Mouse (Mus musculus) macrophage (primary cell): ENCODE measurements around the gene Dgkz. TPM values are rescaled to one million over a fixed set of nuclear protein-coding genes. Genes with fewer than 3 reads are reported as not detected.

Experiments
- H3K27ac ChIP-seq: fragments of 350-480 bp; formaldehyde crosslinking; 2 replicates; pipeline ENCODE4 v1.9.0; 2021
- H3K36me3 ChIP-seq: fragments of 350-480 bp; formaldehyde crosslinking; 2 replicates; pipeline ENCODE4 v1.9.0; 2021; ENCODE audit errors: inconsistent target
- H3K4me3 ChIP-seq: fragments of 350-480 bp; formaldehyde crosslinking; 2 replicates; pipeline ENCODE4 v1.9.0; 2021; ENCODE audit errors: inconsistent target
- H3K79me2 ChIP-seq: fragments of 350-480 bp; formaldehyde crosslinking; 2 replicates; pipeline ENCODE4 v1.9.0; 2021; ENCODE audit errors: inconsistent target
- WGBS: methylation state at CpG from one replicate; pipeline ENCODE4 v1.1.7; 2026; ENCODE audit warnings: inconsistent platforms; ENCODE audit not compliant: missing documents; 5-methylcytosine and 5-hydroxymethylcytosine counted together
- polyA plus RNA-seq: library from polyadenylated mRNA; stranded (reverse); fragments of 250-400 nt; gene quantifications from 3 replicates; pipeline ENCODE4 v1.2.4, GENCODE M21; 2018; ENCODE audit warnings: inconsistent platforms

The Dgkz gene
- polyA plus RNA-seq, 1 experiment from 2014 or later = 81.8 TPM

DNA sequence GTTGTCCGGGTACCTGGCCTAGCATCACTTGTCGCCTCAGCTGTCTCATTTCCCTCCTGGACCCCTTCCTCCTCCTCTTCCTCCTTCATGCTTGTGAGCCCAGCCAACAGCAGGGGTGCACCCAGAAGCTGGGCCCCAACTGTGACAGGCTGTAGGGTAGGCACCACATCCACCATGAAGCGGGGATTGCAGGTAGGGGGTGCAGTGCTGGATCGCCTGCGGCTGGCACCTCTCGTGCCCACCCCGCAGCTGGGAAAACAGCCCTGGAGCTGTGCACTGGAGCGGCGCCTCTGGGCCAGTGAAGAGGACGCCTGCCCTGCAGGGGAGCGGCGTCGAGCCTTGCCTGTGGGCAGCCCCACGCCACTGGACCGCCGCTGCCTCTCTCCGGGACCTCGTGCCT lies 30.2 kb downstream of the Dgkz start, which contains the start of gene Gm9821:
TSS of gene Gm9821 (plus strand) at position 221 of the 400 bp plus-strand sequence.
- 94% methylated on average over 18 of the region's 18 CpGs for whole genome bisulfite sequencing
- Histone ChIP-seq H3K36me3 (peaks cover 30% of the 10 kb centered on the region), H3K4me3 (no peak within 1 kb of the TSS), H3K27ac (peak within 1 kb of the TSS; percentile 91), H3K79me2 (peaks cover 96% of the 10 kb centered on the region)

DNA sequence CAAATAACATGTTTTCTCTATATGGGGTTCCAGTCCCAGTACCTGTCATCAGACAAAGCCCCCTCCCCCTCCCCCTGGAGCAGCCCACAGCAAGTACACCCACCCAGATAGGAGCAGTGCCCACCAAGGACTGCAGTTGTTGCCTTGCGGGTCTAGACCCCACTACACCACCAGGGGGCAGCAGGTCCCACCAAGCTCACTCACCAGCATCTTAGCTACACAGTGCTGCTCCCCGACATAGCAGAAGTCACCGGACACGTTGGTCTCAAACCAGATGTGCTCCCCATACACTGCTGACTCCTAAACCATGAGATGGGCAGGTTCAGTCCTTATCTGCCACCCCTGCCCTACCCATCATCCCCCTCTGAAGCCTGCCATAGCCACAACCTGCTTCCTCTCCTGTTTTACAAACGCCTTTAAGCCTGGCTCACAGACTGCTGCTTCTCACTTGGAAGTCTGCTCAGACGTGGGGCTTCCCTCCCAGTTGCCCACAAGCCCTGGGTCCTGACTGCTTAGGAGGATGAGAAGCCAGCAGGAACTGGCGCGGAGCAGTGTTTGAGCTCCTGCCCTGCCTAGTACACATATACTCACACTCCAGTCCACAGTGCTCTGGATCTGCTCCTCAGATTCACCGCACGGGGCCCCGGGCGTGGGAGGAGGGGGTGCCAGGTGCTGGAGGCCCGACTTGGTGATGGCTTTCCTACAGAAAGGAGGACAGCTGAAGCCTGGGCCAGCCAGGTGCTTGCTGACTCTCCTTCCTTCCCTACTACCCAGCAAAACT lies 31.3 kb downstream of the Dgkz start:
- Histone ChIP-seq H3K4me3 (no peak overlapping the region), H3K27ac (no peak overlapping the region), H3K36me3 (peaks cover 42% of the 10 kb centered on the region), H3K79me2 (peaks cover 96% of the 10 kb centered on the region)
- 61% methylated on average over 11 of the region's 13 CpGs for WGBS

DNA sequence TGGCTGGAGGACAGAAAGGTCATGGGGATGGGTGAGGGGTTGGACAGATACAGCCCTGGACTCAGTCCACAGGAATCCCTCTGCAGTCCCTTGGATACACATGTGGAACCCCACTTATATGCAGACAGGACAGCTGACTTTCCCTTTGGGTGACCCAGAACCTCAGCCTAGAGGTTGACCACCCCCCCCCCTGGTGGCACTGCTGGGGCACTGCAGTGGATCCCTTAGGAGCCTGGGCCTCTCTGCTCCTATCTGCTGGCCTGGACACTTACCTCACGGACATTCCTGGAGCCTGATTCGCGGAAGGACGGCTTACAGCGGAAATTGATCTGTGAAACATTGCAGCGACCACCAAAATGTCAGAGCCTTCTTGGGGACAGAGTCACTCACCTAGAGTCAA lies 33.3 kb downstream of the Dgkz start:
- Histone ChIP-seq H3K27ac (no peak overlapping the region), H3K36me3 (peaks cover 62% of the 10 kb centered on the region), H3K4me3 (no peak overlapping the region), H3K79me2 (peaks cover 93% of the 10 kb centered on the region)
- 94% methylated on average over 6 of the region's 6 CpGs for WGBS

DNA sequence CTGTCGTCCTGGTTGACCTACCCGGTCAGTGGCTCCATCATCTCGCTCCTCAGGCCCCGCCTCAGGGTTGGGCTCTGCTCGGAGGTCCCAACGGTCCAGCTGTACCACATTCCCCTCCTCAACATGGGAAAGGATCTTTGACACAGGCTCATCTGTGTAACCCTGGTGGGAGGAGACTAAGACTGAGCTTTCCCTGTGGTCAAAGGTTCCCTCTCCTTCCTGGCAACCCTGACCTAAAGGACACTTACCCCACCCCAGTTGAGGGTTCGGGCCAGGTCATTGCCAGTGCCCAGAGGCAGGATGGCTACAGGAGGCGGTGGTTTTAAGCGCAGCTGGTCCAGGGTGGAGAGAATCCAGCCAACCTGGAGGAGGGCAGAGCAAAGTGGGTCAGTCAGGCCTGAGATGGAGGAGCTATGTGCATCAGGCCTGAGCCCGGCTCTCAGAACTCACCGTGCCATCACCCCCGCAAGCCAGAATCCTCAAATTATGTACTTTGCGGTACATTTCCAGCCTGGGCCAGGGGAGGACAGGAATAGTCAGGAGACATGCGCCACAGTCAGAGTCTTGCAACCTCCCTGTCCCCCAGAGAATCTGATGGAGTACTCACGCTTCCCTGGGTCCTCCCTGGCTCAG lies 36.2 kb downstream of the Dgkz start:
- H3K79me2 ChIP-seq = peaks cover 64% of the 10 kb centered on the region
- WGBS = 96% methylated on average over 15 of the region's 15 CpGs
- H3K27ac ChIP-seq = no peak overlapping the region
- H3K36me3 ChIP-seq = peaks cover 91% of the 10 kb centered on the region
- H3K4me3 ChIP-seq = no peak overlapping the region

DNA sequence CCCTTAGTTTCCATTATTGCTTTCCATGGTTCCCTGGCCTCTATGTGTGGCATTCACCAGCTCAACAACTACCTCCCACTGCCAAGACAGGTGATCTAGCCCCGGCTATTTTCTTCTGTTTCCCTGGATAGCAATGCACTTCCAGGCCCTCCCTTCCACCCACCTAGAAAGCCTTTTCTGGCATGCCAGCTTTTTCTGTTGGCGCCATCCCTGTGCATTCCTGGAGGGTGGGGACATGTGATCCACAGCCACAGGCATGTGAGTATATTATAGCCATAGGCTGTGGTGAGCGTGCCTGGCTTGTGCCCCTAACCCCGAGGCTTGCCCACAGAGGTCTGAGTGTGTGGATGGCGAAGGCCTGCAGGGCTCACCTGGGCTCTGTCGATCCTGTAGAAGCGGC lies 39.5 kb downstream of the Dgkz start:
- H3K79me2 ChIP-seq = peaks cover 31% of the 10 kb centered on the region
- peaks cover 85% of the 10 kb centered on the region for H3K36me3 ChIP-seq
- 95% methylated on average over 7 of the region's 7 CpGs for WGBS
- no peak overlapping the region for H3K27ac ChIP-seq
- H3K4me3 ChIP-seq = no peak overlapping the region

DNA sequence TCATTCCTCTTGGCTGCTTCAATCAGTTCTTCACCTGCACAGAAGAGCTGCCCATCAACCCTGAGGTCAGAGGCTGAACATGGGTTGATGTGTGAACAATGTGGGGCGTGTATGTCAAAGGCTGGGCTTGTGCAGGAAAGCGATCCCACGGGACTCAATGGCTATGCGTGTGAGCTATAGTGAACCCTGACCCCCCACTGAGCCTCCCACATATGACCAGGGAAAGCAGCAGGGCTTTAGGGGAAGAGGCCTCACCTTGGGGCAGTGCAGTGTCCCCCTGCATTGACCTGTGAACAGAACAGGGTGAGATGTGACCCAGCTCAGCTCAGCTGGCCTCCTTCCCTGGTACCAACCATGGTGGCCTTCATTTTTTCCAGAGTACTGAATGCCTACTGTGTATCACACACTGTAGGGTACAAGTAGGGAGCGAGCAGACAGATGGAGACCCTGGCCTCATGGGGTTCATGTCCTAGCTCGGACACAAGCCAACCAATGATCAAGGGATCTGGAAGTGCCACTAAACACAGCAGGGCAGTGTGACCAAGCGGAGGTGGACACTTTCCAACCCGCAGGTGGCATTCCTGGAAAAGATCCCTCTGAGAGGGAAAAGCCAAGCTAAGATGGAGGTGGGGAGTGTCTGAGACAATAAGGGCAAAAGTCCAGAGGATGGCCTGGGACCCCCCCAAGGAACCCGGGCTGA lies 40.7 kb downstream of the Dgkz start:
- Histone ChIP-seq H3K36me3 (peaks cover 73% of the 10 kb centered on the region), H3K79me2 (peaks cover 19% of the 10 kb centered on the region), H3K27ac (no peak overlapping the region), H3K4me3 (no peak overlapping the region)
- 95% methylated on average over 9 of the region's 9 CpGs for WGBS

DNA sequence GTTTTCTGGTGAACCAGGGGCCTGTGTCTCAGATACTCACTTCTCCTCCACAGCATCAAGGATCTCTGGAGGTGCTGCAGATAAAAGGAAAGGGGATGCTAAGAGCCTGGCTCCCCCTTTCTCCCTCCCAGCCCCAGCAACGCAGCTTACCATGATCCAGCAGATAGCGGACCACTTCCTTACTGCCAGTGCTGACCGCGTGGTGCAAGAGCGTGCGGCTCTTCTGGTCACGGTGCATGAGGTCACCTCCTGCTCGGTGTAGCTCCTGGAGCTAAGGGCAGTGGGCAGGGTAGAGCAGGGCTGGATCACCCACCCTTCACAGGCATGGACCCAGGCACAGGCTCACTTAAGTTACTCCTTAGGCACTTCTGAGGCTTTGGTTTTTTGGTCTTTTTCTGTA lies 41.6 kb downstream of the Dgkz start:
- peaks cover 10% of the 10 kb centered on the region; the same call in 1 of the 2 replicates for H3K79me2 ChIP-seq
- H3K27ac ChIP-seq = no peak overlapping the region
- H3K4me3 ChIP-seq = no peak overlapping the region
- H3K36me3 ChIP-seq = peaks cover 63% of the 10 kb centered on the region
- WGBS = 44% methylated on average over 8 of the region's 8 CpGs

DNA sequence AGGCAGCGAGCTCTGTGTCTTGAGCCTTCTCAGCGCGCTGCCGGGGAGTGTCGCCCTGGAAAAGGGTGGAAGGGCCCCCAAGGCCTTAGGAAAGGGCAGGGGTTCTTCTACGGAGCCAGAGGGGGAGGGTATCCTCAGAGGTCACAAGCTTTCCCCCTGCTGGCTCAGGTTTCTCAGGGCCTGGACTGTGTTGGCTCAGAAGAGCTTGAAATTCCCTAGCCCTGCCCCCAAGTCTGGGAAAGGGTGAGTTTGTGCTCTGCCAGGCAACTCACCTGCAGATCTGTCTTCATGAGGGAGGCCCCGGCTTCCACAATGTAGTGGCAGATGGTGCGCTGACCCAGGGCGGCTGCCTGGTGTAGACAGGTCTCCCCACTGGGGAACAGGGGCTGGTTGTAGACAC lies 42.2 kb downstream of the Dgkz start:
- Histone ChIP-seq H3K36me3 (peaks cover 58% of the 10 kb centered on the region), H3K4me3 (no peak overlapping the region), H3K27ac (no peak overlapping the region), H3K79me2 (peaks cover 4% of the 10 kb centered on the region; the same call in 1 of the 2 replicates)
- 91% methylated on average over 9 of the region's 9 CpGs for WGBS

DNA sequence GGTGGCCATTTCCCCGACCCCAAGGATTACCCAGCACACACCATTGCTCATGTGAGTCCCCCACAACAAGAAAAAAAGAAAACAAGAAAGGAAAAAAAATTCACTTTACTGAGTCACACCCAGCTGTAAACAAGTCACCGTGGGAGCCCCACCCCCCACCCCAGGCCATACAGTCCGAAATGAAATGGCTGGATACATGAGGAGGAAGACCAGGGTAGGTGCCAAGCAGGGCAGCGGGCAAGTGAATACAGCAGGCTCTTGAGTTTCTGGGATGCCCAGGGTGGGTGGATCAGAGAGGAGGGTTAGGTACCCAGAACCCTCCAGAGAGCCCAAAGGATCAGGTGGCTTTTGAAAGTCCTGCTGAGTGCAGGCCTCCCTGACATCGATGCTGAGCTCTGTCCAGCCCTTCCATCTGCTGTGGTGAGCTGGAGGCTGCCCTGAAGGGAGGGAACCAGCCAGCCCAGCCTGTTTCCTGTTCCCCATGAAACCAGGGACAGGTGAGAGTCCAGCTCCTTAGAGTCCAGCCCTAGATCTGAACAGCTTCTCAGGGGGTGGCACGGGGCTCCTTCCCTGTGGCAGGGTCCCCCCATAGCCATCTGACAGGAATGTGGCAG lies 42.8 kb downstream of the Dgkz start:
- WGBS = 53% methylated on average over 5 of the region's 6 CpGs
- Histone ChIP-seq H3K36me3 (peaks cover 52% of the 10 kb centered on the region), H3K79me2 (no peaks in the 10 kb centered on the region), H3K27ac (no peak overlapping the region), H3K4me3 (no peak overlapping the region)

DNA sequence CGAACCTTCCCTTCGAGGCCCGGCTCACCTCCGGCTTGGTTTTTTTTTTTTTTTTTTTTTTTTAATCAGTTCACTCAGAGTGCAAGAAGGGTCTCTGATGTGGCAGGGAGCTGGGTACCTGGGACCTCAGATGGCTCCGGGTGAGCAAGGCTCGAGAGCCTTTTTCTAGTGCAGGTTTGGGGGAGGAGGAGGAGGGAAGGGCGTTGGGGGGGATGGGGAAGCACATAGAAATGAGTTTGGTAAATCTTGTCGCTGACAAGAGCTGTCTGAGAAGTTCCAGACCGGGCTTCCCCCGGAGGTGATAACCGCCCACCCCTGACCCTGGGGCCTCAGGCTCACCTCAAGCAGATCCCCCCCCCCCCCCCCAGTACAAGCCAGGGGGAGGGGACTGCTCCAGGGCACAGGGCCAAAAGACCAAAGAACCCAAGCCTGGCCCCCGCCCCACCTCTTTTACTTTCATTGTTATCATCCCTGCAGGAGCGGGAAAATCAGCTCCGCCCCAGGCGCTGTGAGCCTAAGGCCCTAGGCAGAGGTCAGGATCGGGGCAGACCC lies 43.4 kb downstream of the Dgkz start, which contains the start of gene Mdk:
TSS of gene Mdk (minus strand) at position 138 of the 552 bp plus-strand sequence.
- H3K4me3 ChIP-seq = no peak within 1 kb of the TSS
- H3K36me3 ChIP-seq = peaks cover 46% of the 10 kb centered on the region
- 42% methylated on average over 15 of the region's 16 CpGs for WGBS
- no peak within 1 kb of the TSS for H3K27ac ChIP-seq
- no peaks in the 10 kb centered on the region for H3K79me2 ChIP-seq

DNA sequence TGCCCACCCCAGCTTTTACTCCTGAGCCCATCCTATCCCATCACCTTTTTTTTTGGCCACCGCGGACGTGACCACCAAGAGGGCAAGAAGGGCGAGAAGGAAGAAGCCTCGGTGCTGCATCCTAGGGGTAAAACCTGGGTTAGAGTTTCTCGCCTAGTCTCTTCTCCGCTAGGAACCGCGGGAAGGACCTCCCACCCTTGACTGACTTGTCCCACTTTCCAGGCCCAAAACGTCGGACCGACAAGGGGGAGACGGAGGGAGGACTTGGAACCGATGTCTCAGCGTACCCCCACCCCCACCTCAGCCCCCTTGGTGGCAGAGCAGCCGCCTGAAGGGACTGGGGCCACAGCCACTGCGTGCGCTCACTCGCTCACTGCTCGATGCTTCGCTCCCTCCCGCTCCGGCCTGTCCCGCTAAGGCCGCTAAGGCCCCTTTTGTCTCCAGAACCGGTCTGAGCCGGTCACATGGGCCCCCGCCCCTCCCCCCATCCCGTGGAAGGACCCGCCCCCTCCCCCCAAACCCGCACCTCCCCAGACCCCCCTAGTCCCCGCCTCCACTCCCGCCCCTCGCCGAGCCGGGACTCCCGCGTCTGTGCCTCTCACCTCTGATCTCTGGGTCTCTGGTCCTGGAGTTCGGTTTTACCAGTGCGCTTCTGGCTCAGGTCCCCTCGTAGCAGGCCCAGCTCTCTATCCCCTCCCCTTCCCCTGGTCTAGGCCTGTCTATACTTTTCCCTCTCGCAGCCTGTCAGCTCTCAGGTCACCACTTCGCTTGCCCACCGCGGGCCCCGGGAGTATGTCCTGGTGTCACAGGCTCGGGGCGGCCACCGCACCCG lies 44.1 kb downstream of the Dgkz start:
- 42% methylated on average over 38 of the region's 50 CpGs for WGBS

DNA sequence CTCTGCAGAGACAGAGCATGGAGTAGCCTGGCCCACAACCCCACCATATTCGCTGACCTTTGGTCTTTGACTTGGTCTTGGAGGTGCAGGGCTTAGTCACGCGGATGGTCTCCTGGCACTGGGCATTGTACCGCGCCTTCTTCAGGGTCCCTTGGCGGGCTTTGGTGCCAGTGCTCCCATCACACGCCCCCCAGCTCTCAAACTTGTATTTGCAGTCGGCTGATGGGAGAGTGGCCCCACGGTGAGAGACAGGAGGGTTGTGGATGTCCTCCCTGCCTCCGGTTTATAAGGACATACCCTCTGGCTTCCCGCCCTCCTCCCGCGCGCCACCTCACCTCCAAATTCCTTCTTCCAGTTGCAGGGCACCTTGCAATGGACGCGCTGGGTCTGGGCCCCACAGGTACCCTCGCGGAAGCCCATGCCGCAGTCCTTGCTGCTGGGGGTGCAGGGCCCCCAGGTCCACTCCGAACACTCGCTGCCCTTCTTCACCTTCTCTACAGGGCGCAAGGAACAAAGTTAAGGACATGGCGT lies 44.8 kb downstream of the Dgkz start:
- Histone ChIP-seq H3K4me3 (no peak overlapping the region), H3K27ac (no peak overlapping the region), H3K36me3 (peaks cover 31% of the 10 kb centered on the region), H3K79me2 (no peaks in the 10 kb centered on the region)
- WGBS = 51% methylated on average over 23 of the region's 23 CpGs

More for the DNA sequence above, 44.1 kb downstream of the Dgkz start:
- Histone ChIP-seq H3K36me3 (peaks cover 39% of the 10 kb centered on the region), H3K27ac (no peak overlapping the region), H3K4me3 (no peak overlapping the region), H3K79me2 (no peaks in the 10 kb centered on the region)

DNA sequence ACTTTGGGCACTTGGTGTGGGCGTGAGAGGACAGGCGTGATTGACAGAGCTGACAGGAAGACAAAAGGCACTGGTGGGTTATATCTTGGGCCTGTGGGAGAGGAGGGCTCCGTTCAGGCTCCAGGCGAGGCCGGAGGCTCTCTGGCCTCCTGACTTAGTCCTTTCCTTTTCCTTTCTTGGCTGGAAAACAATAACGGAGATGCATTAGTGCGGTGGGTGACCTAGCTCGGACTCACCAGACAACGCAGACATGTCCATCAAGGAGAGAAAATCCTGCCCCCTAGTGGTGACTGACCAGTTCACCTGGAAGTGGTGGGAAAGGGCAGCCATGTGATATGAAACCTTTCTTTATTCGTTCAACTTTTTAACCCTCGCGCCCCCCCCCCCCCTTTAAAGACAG lies 45.7 kb downstream of the Dgkz start:
- no peak overlapping the region for H3K27ac ChIP-seq
- WGBS = 39% methylated on average over 12 of the region's 12 CpGs
- peaks cover 23% of the 10 kb centered on the region for H3K36me3 ChIP-seq
- no peak overlapping the region for H3K4me3 ChIP-seq
- H3K79me2 ChIP-seq = no peaks in the 10 kb centered on the region
